Mouse (Mus musculus) urinary bladder, postnatal 25 days (tissue): ENCODE measurements around the gene Ctf1.

ENCODE experiments used
- DNase-seq: peaks from one replicate; pipeline ENCODE4 v3.0.0; 2022; ENCODE audit warnings: low spot score

The Ctf1 gene

DNA sequence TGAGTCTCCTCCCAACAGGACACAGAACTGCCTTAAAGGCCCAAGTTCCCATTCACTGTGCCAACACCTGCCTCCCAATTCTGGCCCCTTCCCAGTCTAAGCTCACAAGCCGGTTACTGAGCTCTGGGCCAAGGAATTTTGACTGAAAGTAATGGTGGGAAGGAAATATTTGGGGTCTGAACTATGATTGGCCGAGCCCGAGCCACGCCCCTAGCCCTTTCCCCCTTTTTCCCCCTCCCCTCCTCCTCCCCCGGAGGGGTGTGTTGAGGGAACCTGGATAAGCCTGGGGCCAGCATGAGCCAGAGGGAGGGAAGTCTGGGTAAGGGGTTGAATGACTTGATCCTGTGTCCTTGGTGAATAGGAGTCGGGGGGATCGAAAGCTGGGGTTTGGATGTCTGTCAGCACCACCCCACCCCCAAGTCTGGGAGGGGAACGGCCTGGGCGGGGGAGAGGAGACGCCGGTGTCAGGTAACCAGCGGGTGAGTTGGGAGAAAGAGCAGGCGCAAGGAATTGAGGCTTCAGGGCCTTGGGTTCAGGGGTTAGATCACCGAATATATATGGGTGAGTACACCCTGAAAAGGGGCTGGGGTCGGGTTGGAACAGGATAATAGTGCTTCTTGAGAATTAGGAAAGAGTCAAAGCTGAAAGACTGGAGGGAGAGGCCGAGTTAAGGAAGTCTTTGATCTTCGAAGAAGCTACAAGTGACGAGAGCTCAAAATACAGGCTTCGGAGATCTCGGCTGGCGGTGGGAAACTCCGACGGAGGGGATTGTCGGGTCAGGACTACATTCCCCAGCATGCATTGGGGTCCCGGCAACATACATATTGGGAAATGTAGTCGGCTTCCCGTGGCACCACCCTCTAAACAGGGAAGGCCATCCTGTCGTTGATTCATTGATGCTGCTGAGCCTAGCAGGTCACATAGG lies at the start of gene Ctf1:
TSS of gene Ctf1 (plus strand) at position 276 of the 925 bp plus-strand sequence.
- DNase-seq: peak; percentile 58

DNA sequence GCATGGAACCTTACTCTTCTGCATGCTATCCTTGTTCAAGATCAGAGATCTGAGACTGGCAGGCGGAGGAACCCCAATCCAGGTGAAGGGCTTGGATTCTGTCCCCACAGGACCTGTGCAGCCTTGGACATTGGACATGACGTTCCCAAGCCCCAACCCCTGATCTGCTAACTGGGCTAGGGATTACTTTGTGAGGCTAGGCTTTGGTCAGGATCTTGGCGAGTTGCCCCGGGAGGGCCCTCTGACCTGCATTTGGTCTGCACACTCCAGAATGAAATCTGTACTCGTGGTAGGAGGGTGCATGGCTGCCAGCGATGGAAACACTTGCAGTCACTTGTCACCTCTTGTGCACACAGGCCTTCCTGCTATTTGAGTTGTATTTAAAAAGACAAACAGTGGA lies 49.6 kb upstream of the Ctf1 start:
- DNase-seq: no peak

DNA sequence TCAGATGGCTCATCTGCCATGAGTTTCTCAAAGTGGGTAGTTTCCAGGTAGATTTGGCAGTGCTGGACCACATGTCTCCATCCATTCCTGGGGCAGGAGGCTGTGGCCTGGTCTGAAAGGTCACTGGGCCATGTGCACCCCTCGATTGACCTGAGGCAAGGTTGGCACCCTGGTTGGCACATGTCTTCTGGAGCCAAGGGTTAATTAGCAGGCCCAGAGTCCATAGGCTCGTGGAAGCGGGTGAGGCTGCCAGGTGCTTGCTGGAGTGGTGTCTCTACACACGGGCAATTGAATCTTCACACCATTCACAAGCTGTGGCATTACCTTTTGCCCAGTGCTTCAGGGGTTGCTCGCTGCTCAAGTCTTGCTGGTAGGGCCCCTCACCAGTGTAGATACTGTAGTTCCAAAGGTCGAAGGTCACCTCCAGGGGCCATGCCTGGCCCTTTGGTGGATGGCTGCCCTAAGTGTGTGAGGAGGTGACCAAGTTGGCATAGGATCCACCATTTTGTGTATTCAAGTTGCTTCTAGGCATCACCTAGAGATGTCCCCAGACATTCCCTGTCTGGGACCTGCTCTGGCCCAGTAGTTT lies 46.4 kb upstream of the Ctf1 start:
- DNase-seq: no peak

DNA sequence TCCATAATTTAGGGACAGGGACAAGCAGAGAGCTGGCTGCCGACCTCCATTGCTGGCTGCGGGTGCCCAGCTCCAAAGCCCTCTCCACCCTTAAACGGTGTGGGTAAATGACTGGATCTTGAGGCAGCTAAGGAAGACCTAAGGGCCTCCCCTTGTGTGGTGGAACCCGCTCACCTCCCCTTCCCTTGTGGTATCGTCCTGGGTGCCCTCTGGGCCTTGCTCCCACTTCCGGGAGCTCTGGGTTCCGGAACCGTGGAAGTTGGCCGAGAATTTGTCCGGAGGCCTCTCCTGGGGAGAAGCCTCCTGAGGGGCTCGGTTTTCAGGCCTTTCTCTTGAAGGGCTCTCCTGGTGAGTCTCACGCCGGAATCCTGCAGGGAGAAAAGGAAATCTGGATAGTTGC lies 45.9 kb upstream of the Ctf1 start:
- DNase-seq: no peak

DNA sequence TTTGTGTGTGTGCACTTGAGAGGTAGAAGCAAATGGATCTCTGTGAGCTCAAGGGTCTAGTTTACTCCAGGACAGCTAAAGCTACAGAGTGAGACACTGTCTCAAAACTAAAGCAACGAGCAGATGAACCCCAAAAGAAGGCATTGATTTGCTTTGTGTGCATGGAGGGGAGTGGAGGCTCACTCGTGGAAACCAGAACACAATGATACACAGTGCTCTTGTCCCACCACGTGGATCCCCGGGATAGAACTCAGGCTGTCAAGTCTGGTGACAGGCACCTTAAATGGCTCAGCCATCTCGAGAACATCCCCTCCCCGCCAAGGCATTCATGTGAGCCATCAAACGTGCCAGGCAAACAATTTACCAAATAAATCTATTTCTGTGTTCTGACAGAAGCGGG lies 45.4 kb upstream of the Ctf1 start:
- no peak for DNase-seq

DNA sequence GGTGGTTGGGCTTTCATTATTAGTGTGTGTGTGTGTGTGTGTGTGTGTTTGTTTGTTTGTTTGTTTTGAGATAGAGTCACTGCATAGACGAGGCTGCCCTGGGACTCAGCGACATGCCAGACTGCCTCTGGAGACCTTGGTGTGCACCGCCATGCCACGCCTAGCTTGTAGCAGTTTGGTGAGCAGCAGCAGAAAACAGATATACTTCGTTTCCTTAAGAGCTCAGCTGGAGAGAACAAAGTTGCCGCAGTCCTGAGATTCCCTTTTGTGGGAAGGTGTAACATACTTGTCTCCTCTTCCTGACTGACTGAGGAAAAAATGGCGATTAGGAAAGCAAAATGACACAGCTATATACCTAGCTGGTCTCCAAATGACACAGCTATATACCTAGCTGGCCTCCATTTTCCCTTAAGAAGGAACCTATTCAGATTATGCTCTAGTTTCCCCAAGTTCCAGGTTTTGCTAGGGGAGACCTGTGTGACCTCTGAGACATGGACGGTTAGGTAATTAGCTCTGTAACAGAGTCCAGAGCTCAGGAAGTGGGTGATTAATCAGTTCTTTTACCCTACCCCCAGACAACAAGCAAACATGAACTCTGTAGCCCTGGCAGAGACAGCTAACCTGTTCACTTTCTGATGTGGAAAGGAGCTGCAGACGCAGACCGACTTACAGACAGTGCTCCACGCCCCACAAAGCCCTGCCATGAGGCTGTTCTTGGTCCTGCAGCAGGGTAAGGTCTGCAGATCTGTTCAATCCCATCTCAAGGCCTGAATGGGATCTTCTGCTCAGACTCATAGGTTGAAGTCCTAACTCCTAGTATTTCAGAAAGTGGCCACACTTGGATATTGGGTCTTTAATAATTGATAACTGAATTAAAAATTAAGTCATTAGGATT lies 40.4 kb upstream of the Ctf1 start:
- no peak for DNase-seq

DNA sequence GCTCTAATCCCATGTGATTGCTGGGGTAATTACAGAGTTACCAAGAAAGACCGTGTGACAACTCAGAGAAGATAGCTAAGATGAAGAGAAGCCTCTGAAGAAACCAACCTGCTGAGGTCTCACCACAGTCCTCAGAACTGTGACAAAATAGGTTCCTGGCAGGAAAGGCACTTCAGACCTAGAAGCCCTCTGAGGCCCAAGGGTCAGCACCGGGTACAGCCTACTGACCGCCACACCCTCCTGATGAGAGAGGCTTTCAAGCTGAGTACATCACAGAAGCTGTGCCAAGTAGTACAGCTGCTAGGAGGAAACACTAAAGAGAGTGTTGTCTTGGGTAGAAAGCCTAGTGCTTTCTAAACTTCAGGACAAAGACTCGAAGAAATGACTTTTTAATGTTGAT lies 39.8 kb upstream of the Ctf1 start:
- DNase-seq: no peak

DNA sequence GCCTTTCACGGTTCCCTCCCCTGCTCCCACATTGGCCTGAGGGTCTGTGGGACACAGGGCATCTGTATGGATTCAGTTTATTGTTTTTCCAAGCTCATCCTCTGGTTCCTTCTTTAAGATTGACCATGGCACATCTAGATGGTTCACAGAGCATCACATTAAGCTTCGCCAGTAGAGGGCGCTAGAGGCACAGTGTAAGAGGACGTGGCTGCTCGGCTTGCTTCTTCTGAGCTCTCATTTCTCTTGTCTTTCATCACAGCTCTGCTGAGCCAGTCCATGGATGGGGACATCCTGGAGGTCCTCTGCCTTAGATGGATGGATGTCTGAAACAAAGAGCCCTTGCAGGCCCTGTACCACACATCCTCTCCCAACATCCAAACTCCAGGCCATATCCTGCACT lies 37.6 kb upstream of the Ctf1 start:
- peak; percentile 89 for DNase-seq

DNA sequence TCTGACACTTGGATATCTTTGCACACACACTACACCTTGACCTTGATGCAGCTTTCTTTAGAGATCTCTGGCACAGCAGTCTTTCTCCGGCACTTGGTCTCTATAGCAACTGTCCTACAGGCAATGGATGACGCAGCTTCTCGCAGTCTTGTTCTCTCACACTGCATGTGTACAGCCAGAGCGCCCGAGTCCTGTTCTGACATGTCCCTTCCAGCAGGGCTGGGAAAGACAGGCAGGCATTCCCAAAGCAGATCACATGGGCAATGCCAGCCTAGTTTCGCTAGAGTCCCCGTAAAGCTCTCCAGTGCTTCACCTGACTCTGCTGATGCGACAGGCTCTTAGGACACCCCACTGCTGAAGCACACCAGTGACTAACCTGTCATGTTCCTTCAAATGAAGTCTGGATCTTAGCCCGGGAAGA lies 37.1 kb upstream of the Ctf1 start:
- no peak for DNase-seq

DNA sequence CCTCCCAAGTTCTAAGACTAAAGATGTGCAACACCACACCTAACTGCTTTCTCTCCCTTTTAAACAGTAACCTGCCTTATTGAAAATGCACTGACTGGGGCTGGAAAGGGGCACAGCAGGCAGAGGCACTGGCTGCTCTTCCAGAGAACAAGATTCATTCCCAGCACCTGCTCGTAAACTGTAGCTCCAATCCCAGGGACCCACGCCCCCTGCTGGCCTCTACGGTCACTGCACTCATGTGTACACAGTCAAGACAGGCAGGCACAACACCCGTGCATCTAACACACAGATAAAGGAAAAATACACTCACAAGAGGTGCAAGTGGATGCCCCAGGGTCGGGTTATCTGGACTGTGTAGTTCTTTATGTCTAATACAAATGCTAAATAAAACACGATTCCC lies 35.5 kb upstream of the Ctf1 start:
- DNase-seq: no peak

DNA sequence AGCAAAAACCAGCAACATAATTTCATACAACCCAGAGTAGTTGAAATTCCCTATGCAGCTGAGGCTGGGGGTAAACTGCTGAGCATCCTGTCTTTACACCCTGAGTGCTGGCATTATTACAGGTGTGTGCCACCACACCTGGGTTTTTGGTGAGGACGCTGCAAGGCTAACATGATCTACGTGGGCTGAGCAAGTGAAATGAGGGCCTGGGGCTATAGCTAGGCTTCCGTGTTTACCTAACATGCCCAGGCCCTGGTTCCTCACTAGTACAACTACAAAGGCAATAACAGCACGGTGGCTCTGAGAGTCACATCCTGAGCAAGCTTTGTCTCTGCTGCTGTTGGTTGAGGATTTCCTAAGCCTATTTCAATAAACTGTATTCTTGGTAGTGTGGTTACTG lies 34.9 kb upstream of the Ctf1 start:
- DNase-seq: no peak

DNA sequence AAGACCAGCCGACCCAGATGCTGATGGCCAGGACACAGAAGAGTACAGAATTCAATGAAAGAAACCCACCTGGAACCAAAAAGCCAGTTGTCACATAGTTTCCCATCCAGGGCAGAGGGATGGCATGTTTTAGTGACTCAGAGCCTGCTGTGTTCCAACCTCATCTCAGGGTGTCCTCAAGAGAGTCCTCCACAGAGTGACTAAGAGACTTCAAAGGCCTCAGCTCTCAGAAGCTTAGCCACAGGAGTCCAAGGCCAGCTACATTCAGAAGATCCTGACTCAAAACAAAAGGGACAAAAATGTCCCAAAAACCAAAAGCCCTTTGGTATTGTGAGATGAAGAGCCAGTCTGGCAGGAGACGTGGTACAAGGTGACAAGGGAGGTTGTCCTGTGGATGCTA lies 33.7 kb upstream of the Ctf1 start:
- DNase-seq: no peak

DNA sequence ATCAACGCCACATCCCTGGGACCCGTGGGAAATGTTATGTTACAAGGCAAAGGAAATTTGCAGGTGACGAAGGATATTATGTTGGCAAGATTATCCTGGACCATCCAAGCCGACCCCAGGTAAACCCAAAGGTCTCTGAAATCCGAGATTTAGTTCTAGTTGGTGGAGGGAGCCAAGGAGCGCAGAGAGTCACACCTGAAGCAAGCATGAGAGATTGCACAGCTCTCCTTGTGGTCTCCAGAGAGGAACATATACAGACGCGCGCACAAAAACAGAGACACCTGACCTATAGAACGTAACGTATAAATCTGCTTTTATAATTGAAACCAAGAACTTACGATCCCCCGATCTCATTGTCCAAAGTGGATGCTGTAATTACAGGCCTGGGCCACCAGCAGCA lies 32.0 kb upstream of the Ctf1 start:
- DNase-seq: no peak

DNA sequence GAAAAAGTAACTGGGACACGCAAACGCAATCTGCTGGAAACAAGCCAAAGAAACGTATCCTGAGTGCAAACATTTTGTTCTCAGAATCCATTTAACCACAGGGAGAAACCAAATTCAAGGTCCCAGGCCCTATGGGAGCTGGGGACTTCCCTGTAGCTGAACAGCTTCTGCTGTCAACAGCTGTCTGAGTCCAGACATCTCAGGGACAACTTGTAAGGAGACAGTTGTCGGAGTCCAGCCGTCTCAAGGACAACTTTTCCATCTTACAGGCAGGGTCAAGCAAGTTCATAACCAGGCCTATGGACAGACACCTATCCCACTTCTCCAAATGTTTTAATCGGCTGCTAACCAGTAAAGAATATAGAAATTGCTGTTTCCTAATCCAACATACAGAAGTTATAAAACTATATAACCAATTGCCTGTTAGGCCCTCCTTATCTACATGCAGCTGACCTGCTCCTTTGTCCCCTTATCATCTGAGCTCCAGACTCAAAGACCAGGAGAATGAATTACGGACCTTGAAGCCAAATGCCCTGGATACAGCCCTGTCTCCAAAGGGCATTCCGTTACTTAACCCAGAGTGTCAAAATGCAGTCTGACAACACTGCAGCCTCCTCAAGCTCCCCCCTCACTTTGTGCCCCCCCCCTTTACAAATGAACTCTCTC lies 30.5 kb upstream of the Ctf1 start:
- DNase-seq: no peak

DNA sequence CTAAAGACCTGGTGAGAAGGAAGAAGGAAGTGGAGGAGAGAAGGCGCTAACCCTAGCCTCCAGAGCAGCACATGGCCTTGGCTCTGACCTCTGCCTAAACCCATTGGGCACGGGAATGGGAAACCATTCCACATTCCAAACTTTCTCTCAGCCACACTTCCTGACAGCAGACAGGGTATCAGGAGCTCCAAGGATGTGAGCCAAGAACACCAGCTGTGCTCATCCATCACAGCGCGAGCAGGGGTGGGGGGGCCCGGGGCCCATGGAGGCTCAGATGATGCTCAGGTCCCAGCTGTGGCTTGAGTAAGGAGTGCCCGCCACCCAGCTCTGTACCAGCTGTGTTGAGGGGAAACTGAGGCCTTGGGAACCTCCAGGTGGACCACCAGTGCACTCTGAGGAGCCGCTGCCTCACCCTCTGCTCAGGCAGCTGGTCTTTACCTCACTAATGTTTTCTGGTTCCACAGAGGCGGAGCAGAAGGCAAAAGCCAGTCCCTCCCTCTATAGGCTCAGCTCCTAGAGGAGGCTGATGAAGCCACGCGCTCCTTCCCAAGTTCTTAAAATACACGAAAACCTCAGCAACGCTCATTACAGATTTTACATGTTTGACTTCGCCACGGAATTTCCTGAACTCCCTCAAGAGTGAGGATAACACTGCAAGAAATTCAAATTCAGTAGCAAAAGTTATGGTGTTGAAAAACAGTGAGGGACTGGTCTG lies 27.1 kb upstream of the Ctf1 start:
- DNase-seq: no peak

DNA sequence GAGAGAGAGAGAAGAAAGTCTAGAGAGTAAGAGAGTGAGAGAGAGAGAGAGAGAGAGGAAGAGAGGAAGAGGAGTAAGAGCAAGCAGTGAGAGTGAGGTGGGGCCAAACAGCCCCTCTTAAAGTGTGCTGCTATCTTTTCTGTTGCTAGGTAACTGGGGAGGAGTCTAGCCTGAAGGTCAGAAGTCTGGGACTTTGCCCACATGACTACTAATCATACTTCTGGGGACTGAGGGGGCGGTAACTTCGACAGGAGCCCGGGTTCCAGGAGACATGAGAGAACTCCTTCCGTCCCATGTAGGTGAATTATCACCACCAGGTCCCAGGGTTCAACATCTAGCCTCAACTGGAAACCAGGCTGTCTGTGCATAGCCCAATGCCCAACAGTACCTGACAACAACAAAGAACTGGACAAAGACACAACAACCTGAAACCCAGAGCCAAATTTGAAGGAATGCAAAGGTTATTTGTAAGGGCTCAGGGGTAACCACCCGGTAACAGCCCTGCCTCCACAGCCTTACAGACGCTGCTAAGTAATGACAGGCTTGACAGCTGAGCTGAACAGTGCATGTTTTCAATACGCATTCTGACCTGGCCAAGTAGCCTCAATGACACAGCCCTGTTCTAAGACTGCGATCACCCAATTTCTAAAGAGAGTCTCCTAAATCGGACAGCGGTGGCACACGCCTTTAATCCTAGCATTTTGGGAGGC lies 25.6 kb upstream of the Ctf1 start:
- no peak for DNase-seq

DNA sequence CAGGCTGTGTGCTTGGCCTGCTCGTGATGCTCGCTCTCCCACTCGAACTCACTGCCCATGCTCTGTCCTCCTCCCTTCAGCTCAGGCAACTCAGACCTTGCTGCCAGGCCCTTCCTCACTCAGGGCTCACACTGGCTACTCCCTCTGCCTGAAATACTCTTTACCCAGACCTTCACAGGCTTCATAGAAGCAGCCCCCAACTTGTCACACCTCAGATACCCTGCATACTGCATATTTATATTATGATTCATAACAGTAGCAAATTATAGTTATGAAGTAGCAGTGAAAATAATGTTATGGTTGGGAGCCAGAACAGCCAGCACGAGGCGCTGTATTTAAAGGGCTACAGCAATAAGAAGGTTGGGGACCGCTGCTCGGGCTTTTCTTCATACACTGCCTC lies 23.6 kb upstream of the Ctf1 start:
- no peak for DNase-seq

DNA sequence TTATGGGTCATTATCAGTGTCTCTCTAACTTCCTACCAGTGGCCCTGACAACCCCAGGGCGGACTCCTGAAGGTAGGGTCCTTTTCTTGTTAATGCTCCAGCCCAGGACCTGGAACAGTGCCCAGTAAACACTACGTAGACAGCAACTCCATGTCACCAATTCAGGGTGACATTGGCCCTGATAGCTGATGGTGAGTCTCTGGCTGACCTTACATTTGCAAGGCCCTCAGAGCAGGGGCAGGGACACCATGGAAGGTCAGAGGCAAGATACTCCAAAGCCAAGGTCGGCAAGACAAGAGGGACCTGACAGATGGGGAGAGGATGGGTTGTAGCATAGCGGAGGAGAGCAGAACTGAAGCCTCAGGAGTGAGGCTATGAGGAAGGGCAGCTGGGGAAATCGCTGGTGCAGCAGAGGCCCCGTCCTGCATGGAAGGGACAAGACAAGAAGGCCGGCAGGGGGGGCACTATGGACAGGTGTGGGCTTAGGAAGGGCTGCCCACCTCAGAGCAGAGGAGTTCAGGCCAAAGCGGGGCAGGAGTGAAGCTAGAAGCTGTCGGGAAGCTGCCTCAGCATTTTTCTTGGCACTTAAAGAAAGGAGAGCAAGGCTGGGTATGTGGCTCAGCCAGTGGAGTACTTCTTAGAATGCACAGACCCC lies 22.8 kb upstream of the Ctf1 start:
- DNase-seq: no peak

DNA sequence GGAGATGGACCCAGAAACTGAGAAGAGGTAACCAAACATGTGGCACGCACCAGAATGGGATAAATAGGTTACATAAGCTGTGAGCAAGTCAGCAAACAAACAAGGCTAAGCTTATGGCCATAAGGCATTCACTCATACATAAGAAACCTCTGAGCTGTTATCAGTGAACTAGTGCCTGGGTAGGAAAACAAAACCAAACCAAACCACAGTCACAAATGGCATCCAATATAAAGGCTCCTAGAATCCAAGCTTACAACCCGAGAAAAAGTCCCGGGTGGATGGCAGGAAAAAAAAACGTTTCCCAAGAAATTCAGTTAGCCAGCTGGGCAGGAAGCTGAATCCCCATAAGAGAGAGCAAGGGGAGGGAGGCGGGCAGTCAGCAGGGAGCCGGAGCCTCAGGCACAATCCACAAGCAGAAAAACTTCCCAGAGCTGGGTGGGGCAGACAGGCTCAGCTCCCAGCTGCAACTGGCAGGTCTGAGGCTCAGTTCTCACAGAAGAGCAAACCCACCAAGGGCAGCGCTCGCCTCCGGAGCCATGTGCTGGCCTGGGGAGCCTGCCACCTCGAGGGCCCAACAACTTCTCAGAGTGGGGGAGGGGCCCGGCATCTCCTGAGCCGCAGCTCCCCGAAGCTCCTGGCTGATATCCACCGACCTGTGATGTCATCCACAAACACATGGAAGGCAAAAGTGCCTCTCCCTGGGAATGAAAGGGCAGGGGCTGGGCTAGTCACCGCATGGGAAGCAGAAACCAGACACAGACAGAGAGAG lies 21.1 kb upstream of the Ctf1 start:
- DNase-seq: peak; percentile 75

DNA sequence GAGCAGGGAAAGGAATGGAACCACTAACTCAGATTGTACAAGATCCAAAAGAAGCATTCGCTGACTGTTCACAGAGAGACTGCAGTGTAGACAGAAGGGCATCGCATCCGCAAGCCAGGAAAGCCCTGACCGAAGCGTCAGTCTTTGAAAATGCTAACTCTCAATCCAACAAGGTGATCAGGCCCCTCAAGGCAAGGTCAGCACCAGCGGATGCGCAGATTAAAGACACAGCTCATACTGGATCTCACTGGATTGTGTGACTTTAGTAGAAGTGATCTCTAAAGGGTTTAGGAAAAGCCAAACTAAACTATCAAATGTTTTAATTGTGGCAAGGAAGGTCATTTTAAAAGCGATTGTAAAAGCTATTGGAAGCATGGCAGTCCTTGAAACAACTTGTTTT lies 19.2 kb upstream of the Ctf1 start:
- no peak for DNase-seq
